Mouse (Mus musculus) heart, embryonic 13.5 days (tissue): ENCODE results near the gene Gabpa. TPM values are rescaled to one million over a fixed set of nuclear protein-coding genes. Genes with fewer than 3 reads are reported as not detected.

ENCODE experiments used
- ATAC-seq: fragments of 200-750 bp; cut with Nextera tagmentation; 2 replicates; pipeline ENCODE4 v1.8.0; 2017; ENCODE audit warnings: moderate TSS enrichment; ENCODE audit not compliant: insufficient number of reproducible peaks, low FRiP score, low TSS enrichment; ENCODE audit errors: extremely low read depth
- H3K27ac ChIP-seq: fragments of 300-500 bp; sonication (generic); replicated peaks from 2 replicates; pipeline ENCODE4 v1.5.1; 2015; ENCODE audit warnings: moderate library complexity, mild to moderate bottlenecking, inconsistent platforms
- H3K27me3 ChIP-seq: fragments of 300-500 bp; sonication (generic); replicated peaks from 2 replicates; pipeline ENCODE4 v1.6.1; 2015; ENCODE audit warnings: mild to moderate bottlenecking, inconsistent platforms
- H3K36me3 ChIP-seq: fragments of 300-500 bp; sonication (generic); 2 replicates; pipeline ENCODE4 v1.6.1; 2015; ENCODE audit warnings: mild to moderate bottlenecking, inconsistent platforms
- H3K4me1 ChIP-seq: fragments of 300-500 bp; sonication (generic); 2 replicates; pipeline ENCODE4 v1.6.1; 2015; ENCODE audit warnings: inconsistent platforms
- H3K4me2 ChIP-seq: fragments of 300-500 bp; sonication (generic); 2 replicates; pipeline ENCODE4 v1.6.1; 2015; ENCODE audit warnings: inconsistent platforms, mild to moderate bottlenecking, moderate library complexity
- H3K4me3 ChIP-seq: fragments of 300-500 bp; sonication (generic); 2 replicates; pipeline ENCODE4 v1.5.1; 2015; ENCODE audit warnings: moderate library complexity, mild to moderate bottlenecking, inconsistent platforms
- H3K9ac ChIP-seq: fragments of 300-500 bp; sonication (generic); 2 replicates; pipeline ENCODE4 v1.6.1; 2015; ENCODE audit warnings: inconsistent platforms, mild to moderate bottlenecking, moderate library complexity
- H3K9me3 ChIP-seq: fragments of 300-500 bp; sonication (generic); 2 replicates; pipeline ENCODE4 v1.6.1; 2016; ENCODE audit warnings: inconsistent platforms
- WGBS: fragments of 180-500 bp; shearing (Covaris S2); methylation state at CpG from one replicate; pipeline ENCODE4 v1.1.7; 2015; ENCODE audit warnings: mixed read lengths; 5-methylcytosine and 5-hydroxymethylcytosine counted together
- polyA plus RNA-seq: library from polyadenylated mRNA; unstranded; fragments of >200 nt; fragmentation: Nextera tagmentation; extraction: Ambion mirVana; gene quantifications from 2 replicates; pipeline ENCODE4 v1.2.1, GENCODE M21; 2015

Gene Gabpa
- polyA plus RNA-seq, 1 experiment from 2014 or later = 28.0 TPM

DNA sequence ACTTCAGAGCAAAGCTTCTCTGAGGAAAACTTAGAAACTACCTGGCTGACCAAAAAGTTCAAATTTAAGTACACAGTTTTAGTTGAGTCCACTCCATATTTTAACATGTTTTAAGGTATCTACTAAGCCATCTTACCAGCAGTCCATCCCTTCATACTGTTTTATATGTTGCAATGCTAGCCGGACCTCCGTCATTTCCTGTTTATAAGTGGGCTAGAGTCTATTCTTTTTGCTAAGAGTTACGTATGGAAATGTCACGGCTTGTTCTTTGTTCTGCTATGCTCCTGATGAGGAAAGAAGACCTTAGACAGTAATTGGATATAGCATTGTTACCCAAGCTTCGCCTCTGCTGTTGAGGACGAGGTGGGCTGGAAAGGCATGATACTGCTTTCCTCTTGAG lies 18.8 kb downstream of the Gabpa start:
- H3K9ac ChIP-seq = no peak overlapping the region
- no peaks in the 10 kb centered on the region for H3K9me3 ChIP-seq
- no peaks in the 10 kb centered on the region for H3K27me3 ChIP-seq
- 87% methylated on average over 6 of the region's 6 CpGs for WGBS
- no peak overlapping the region for H3K4me3 ChIP-seq
- no peak overlapping the region for H3K27ac ChIP-seq
- no peak for ATAC-seq
- H3K4me2 ChIP-seq = no peak overlapping the region
- H3K36me3 ChIP-seq = peaks cover 90% of the 10 kb centered on the region
- H3K4me1 ChIP-seq = no peaks in the 10 kb centered on the region

DNA sequence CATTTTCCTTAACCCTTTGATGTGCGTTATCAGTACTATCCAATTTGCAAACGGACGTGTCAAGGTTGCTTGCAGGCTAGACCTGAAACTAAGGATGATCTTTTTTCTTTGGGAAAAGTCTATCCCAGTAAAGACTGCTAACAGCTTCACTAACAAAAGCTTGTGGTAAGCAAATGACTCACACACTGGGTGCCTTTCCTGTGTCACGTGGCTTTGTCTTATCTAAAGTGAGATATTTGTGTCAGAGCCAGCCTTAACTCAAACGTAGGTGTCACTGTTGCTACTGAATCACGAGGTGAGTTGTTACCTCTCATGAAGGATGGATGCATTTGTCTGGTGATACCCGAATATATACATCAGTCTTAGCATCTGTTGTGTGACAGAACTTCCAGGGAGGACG lies 29.9 kb downstream of the Gabpa start:
- WGBS = 64% methylated on average over 8 of the region's 8 CpGs
- Histone ChIP-seq H3K27ac (no peak overlapping the region), H3K4me2 (no peak overlapping the region), H3K9me3 (no peaks in the 10 kb centered on the region), H3K36me3 (peaks cover 47% of the 10 kb centered on the region), H3K4me1 (no peaks in the 10 kb centered on the region), H3K4me3 (no peak overlapping the region), H3K9ac (no peak overlapping the region), H3K27me3 (no peaks in the 10 kb centered on the region)
- no peak for ATAC-seq

DNA sequence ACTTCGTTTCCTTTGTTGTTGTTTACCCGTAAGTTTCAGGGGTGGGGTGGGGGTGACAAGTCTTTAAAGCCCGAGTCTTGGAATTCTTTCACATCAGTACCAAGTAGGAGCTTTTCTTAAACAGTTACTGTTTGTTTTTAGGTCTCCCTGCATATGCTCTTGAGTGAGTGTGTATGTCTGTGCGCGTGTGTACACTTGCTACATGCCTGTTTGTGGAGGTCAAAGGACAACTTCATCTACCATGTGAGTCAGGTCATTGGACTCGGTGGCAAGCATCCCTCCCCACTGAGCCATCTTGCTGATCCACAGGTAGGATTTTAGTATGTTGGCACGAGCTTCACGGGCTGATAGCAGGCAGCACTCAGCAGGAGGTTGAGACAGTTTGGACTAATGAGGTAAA lies 39.1 kb downstream of the Gabpa start:
- 71% methylated on average over 8 of the region's 8 CpGs for WGBS
- Histone ChIP-seq H3K9me3 (no peaks in the 10 kb centered on the region), H3K27ac (no peak overlapping the region)

DNA sequence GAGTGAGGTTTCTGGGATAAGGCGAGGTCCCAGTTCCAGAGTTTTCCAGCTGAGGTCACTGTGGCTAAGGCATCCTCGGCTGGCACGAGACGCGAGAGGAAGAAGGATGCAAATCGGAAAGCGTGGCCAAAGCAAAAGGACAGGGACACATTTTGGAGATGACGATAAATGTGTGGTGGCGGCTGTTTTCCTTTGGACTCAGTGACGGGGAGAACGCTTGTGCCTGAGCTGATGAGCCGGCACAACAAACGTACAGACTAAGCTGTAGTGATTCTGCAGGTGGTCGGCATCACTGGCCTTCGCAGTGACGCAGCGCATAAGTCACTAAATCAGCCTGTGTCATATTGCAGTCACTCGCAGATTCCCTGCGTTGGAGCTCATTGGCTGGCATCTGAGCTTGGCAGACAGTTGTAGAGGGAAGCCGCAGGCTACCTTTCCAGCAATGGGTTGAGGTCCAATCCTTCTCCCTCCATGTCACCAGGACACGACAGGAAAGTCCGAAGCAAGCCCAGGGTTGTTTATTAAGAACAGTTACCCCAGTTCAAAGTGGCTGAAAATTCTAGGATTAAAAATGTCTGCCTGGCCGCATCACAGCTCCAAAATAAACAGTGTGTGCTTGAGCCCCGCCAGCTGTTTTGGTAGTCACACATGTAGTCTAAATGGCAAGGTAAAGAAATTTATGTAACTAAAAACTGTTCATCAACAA lies 40.4 kb downstream of the Gabpa start:
- Histone ChIP-seq H3K27ac (no peak overlapping the region), H3K4me3 (no peak overlapping the region), H3K36me3 (no peaks in the 10 kb centered on the region), H3K27me3 (no peaks in the 10 kb centered on the region), H3K9ac (no peak overlapping the region), H3K4me2 (peak overlapping the region; percentile 28), H3K4me1 (peaks cover 5% of the 10 kb centered on the region), H3K9me3 (no peaks in the 10 kb centered on the region)
- 66% methylated on average over 24 of the region's 24 CpGs for WGBS
- no peak for ATAC-seq

More for the DNA sequence above, 39.1 kb downstream of the Gabpa start:
- Histone ChIP-seq H3K4me3 (no peak overlapping the region), H3K9ac (no peak overlapping the region), H3K36me3 (no peaks in the 10 kb centered on the region), H3K4me1 (peaks cover 5% of the 10 kb centered on the region), H3K4me2 (no peak overlapping the region), H3K27me3 (no peaks in the 10 kb centered on the region)
- no peak for ATAC-seq

DNA sequence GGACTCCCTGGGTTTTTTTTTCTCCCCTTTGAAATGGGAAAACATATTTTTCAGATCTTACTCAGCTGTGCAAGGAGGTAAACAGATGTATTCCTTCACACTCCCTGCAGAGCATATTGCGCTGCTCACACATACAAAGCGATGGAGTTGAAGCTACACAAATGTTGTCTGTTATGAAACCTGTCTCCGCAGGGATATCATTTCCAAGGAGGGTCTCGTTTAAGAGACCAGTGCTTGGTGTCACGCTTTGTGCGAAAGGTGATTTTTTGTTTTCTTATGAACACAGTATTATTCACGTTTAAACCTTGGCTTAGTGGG lies 41.0 kb downstream of the Gabpa start:
- Histone ChIP-seq H3K36me3 (no peaks in the 10 kb centered on the region), H3K4me3 (no peak overlapping the region), H3K4me2 (no peak overlapping the region), H3K27me3 (no peaks in the 10 kb centered on the region), H3K4me1 (peaks cover 5% of the 10 kb centered on the region), H3K9ac (no peak overlapping the region), H3K9me3 (no peaks in the 10 kb centered on the region), H3K27ac (no peak overlapping the region)
- 80% methylated on average over 7 of the region's 7 CpGs for WGBS
- no peak for ATAC-seq

DNA sequence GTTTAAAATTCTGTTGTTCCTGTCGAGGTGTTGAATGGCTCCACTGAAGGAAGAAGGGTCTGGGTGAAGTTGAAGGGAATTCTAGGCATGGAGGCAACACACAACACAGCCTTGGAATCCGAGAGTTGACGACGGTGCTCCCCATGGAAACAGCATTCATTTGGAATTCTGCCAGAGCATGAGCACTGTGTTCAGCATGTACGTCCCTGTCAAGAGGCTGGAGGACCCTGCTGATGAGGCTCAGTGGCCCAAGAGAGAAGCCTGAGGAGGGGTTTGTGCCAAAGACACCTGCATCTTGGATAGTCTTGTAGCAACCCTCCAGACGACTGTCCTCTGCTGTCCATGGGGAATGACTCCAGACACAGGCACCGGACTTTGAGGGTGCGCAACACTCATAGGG lies 41.4 kb downstream of the Gabpa start:
- Histone ChIP-seq H3K27ac (no peak overlapping the region), H3K4me2 (no peak overlapping the region), H3K9me3 (no peaks in the 10 kb centered on the region), H3K36me3 (no peaks in the 10 kb centered on the region), H3K4me3 (no peak overlapping the region), H3K4me1 (peaks cover 5% of the 10 kb centered on the region), H3K27me3 (no peaks in the 10 kb centered on the region), H3K9ac (no peak overlapping the region)
- 45% methylated on average over 8 of the region's 8 CpGs for WGBS
- no peak for ATAC-seq

DNA sequence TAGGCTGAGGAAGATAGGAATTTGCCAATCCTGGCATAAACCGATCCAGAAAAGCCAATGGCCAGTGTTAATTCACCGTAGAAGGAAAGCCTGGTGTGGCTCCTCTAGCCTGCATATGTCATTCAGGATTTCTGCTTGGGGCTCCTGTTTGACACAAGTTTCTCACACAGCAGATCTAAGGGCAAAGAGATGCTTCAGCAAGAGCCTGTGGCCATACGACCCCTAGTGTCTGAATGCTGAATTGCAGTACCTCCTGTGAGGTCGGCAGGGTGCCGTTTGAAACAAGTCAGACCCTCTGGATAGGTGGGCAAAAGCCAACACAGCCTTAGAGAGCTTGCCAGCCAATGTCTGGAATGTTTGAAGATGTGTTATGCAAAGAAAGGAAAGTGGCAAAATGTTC lies 44.4 kb downstream of the Gabpa start:
- H3K27ac ChIP-seq = no peak overlapping the region
- H3K36me3 ChIP-seq = no peaks in the 10 kb centered on the region
- no peak; the same call in 1 of the 2 replicates for ATAC-seq
- H3K27me3 ChIP-seq = no peaks in the 10 kb centered on the region
- H3K9ac ChIP-seq = no peak overlapping the region
- H3K4me3 ChIP-seq = no peak overlapping the region
- H3K4me2 ChIP-seq = no peak overlapping the region
- H3K9me3 ChIP-seq = no peaks in the 10 kb centered on the region
- 14% methylated on average over 5 of the region's 5 CpGs for WGBS
- H3K4me1 ChIP-seq = peaks cover 5% of the 10 kb centered on the region

DNA sequence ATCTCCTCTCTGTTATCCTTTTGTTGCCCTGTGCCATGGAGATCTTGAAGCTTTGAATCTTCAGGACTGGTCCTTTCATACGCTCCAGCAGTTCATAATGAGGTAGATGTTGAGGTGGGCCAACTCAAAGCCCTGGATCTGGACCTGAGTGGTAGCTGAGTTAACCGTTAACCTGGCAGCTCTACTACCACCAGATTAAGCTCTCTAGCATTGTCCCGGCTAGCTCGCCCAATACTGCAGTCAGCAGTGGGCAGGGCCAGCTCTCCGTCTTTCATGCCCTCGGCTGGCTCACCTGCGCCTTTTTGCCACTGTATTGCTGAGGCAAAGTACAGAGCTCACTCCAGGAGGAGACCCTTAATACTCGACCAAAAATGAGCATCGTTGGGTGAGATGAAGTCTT lies 46.4 kb downstream of the Gabpa start:
- no peaks in the 10 kb centered on the region for H3K36me3 ChIP-seq
- peaks cover 2% of the 10 kb centered on the region for H3K4me1 ChIP-seq
- no peak overlapping the region for H3K9ac ChIP-seq
- no peaks in the 10 kb centered on the region for H3K9me3 ChIP-seq
- no peak overlapping the region for H3K27ac ChIP-seq
- 77% methylated on average over 9 of the region's 9 CpGs for WGBS
- no peak overlapping the region for H3K4me3 ChIP-seq
- H3K27me3 ChIP-seq = no peaks in the 10 kb centered on the region
- no peak for ATAC-seq
- H3K4me2 ChIP-seq = no peak overlapping the region

DNA sequence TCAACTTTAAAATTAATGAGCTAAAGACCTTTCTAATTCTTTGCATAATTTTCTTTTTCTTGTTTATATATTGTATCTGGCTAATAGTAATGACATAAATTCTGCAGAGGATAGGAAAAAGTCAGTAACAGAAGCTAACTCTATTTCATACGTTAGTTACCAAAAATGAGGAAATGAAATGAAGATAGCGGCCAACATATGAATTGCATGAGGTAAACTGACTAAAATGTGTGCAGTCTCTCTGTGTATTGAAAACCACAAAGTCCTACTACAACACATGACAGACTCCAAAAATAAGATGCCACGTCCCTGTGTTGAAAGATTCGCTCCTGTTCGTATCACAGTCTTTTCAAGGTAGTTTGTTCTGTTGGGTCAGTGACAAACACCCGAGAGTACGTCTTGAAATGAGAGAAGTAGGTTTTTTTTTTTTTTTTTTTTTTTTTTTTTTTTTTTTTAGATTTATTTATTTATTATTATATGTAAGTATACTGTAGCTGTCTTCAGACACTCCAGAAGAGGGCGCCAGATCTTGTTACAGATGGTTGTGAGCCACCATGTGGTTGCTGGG lies 47.1 kb downstream of the Gabpa start:
- Histone ChIP-seq H3K27ac (no peak overlapping the region), H3K4me3 (no peak overlapping the region), H3K4me2 (no peak overlapping the region), H3K9ac (no peak overlapping the region), H3K9me3 (no peaks in the 10 kb centered on the region), H3K36me3 (no peaks in the 10 kb centered on the region), H3K27me3 (no peaks in the 10 kb centered on the region), H3K4me1 (no peaks in the 10 kb centered on the region)
- WGBS = 69% methylated on average over 8 of the region's 8 CpGs
- no peak for ATAC-seq

DNA sequence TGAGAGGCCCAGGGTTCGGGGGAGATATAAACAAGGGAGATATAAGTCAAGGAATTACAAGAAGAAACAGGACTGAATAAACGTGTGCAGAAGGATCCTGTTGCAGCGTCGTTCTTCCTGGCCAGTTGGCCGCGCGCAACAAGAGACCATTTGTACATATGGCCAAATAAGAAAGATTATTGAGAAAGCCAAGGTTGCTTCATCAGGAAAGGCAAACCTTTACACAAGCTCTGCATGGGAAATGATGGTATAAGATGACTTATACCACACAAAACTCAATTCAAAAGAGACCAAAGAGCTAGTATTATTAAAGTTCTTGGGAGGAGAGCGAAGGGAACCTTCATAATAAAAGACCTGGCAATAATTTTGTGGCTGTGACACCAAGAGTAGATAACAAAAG lies 49.8 kb downstream of the Gabpa start:
- WGBS = 80% methylated on average over 8 of the region's 8 CpGs
- no peak overlapping the region for H3K27ac ChIP-seq
- H3K4me2 ChIP-seq = no peak overlapping the region
- no peaks in the 10 kb centered on the region for H3K36me3 ChIP-seq
- no peaks in the 10 kb centered on the region for H3K9me3 ChIP-seq
- ATAC-seq = no peak
- no peaks in the 10 kb centered on the region for H3K27me3 ChIP-seq
- H3K4me1 ChIP-seq = peaks cover 10% of the 10 kb centered on the region
- H3K4me3 ChIP-seq = no peak overlapping the region
- H3K9ac ChIP-seq = no peak overlapping the region

DNA sequence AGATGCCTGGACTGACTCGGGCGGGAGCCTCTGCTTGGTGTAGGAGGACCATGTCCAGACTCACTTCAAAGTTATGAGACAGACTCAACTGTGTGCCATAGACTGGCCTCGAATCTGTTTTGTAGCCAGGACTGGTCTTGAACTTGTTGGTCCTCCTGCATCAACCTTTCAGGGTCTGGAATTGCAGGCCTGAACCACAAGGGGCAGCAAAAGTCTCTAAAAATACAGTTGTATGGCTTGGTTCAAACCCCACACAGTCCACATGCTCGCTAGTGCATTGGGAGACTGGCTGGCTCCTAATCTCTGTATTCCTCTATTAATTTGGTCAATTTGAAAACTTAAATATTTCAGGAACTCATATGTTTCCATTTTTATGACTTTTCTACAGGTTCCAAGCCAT lies 68.3 kb downstream of the Gabpa start:
- no peaks in the 10 kb centered on the region for H3K9me3 ChIP-seq
- no peak overlapping the region for H3K4me3 ChIP-seq
- H3K36me3 ChIP-seq = no peaks in the 10 kb centered on the region
- no peak overlapping the region for H3K4me2 ChIP-seq
- H3K27ac ChIP-seq = no peak overlapping the region
- WGBS = 80% methylated on average over 4 of the region's 4 CpGs
- H3K4me1 ChIP-seq = no peaks in the 10 kb centered on the region
- H3K9ac ChIP-seq = no peak overlapping the region
- no peak for ATAC-seq
- H3K27me3 ChIP-seq = no peaks in the 10 kb centered on the region

DNA sequence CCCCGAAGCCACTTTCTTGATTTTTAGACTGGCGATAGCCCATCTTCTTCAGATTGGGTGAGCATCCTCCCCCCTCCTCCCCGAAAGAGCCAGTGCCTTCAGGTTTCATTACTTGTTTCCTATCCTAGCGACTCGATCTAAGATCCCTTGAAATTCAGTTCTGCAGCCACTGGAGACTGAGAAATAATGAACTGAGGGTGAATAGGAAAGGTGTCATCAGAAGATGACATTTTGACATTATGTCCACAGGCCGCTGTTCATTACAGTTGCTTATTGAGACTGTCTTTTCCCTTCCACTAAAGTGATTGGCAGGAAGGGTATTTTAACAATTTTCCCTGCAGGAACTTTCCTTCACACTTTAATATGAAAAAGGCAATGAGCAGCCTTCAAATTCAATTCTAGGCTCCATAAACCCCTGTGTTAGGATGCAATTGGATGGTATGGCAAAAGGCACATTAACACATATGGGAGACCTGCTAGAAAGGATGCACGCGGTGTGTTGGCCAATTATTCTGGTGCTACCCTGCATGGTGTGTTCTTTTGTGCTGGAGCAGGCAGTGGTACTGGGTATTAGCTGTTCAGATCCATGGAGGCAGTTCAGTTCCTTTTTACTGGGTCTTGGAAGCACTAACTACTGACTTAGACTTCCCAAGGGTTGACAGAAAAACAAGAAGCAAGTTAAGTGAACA lies 76.9 kb downstream of the Gabpa start:
- no peak for ATAC-seq
- H3K4me2 ChIP-seq = no peak overlapping the region
- no peak overlapping the region for H3K9ac ChIP-seq
- no peak overlapping the region for H3K4me3 ChIP-seq
- H3K4me1 ChIP-seq = no peaks in the 10 kb centered on the region
- H3K27me3 ChIP-seq = no peaks in the 10 kb centered on the region
- 86% methylated on average over 8 of the region's 8 CpGs for WGBS
- no peaks in the 10 kb centered on the region for H3K9me3 ChIP-seq
- no peaks in the 10 kb centered on the region for H3K36me3 ChIP-seq
- H3K27ac ChIP-seq = no peak overlapping the region
